Comparison of ENCODE assay signal across 8 mouse cellular contexts in genomic region chr1:60179376-60179775, GRCm38 (mm10). TPM values are rescaled to one million over a fixed set of nuclear protein-coding genes. Genes with fewer than 3 reads are reported as not detected.
A peak's percentile ranks its signal among the peaks of the same experiment; 100 is the strongest.
DNase-seq lines count a peak whose midpoint lies in the region; ATAC-seq and TF ChIP-seq lines count a peak whose summit lies in the region.

No protein-coding gene starts in this region.

- ATAC-seq in embryonic facial prominence, embryonic 15.5 days (ENCODE audit: insufficient number of reproducible peaks, low FRiP score, low TSS enrichment, low read depth) = no peak
- ATAC-seq in limb, embryonic 15.5 days (ENCODE audit: insufficient number of reproducible peaks, low FRiP score, low TSS enrichment, low read depth) = no peak

- H3K4me1 ChIP-seq in E14TG2a.4 (replicated peaks; ENCODE audit: low read depth, low read length) = peaks cover 22% of the 10 kb centered on the region
- 0 out of 2 replicates have a peak, but pooled peaks cover 3% of the 10 kb centered on the region for H3K4me1 ChIP-seq in embryonic facial prominence, embryonic 15.5 days
- peaks cover 8% of the 10 kb centered on the region for H3K4me1 ChIP-seq in limb, embryonic 15.5 days

- H3K27me3 ChIP-seq in E14TG2a.4 (ENCODE audit: insufficient read depth, low read length) = peaks cover 9% of the 10 kb centered on the region; the same call in 1 of the 2 replicates
- no peaks in the 10 kb centered on the region for H3K27me3 ChIP-seq in embryonic facial prominence, embryonic 15.5 days
- no peaks in the 10 kb centered on the region for H3K27me3 ChIP-seq in limb, embryonic 15.5 days

- no peak overlapping the region for H3K27ac ChIP-seq in embryonic facial prominence, embryonic 15.5 days (replicated peaks)
- H3K27ac ChIP-seq in limb, embryonic 15.5 days = no peak overlapping the region

- H3K36me3 ChIP-seq in E14TG2a.4 (ENCODE audit: insufficient read depth, low read length) = no peaks in the 10 kb centered on the region
- no peaks in the 10 kb centered on the region for H3K36me3 ChIP-seq in embryonic facial prominence, embryonic 15.5 days
- H3K36me3 ChIP-seq in limb, embryonic 15.5 days = no peaks in the 10 kb centered on the region

- no peaks in the 10 kb centered on the region for H3K9me3 ChIP-seq in E14TG2a.4 (ENCODE audit: low read length)
- H3K9me3 ChIP-seq in embryonic facial prominence, embryonic 15.5 days (replicated peaks) = no peaks in the 10 kb centered on the region
- no peaks in the 10 kb centered on the region for H3K9me3 ChIP-seq in limb, embryonic 15.5 days

- TF ChIP-seq CTCF in E14TG2a.4 (conservative IDR thresholded peaks at IDR 0.05; ENCODE audit: low read length) = no peak

- H3K9ac ChIP-seq in embryonic facial prominence, embryonic 15.5 days = no peak overlapping the region
- H3K9ac ChIP-seq in limb, embryonic 15.5 days = peak overlapping the region; percentile 11; the same call in 1 of the 2 replicates

- peak overlapping the region; percentile 90 for H3K4me3 ChIP-seq in E14TG2a.4 (replicated peaks; ENCODE audit: low read length)
- peak overlapping the region; percentile 94 for H3K4me3 ChIP-seq in embryonic facial prominence, embryonic 15.5 days (replicated peaks)
- H3K4me3 ChIP-seq in limb, embryonic 15.5 days = peak overlapping the region; percentile 95

- DNase-seq in heart, adult 11 months = peak; percentile 86
- no peak for DNase-seq in heart, adult 8-10 months (ENCODE audit: low spot score)
- DNase-seq in adrenal gland, postnatal 25 days = no peak
- DNase-seq in right cerebral cortex, postnatal 36 days (ENCODE audit: low spot score in 2 of 2) = no peak
- DNase-seq in layer of hippocampus, adult 9-11 months = no peak

- peak overlapping the region; percentile 53 for H3K4me2 ChIP-seq in embryonic facial prominence, embryonic 15.5 days (replicated peaks)
- peak overlapping the region; percentile 51 for H3K4me2 ChIP-seq in limb, embryonic 15.5 days

- WGBS in embryonic facial prominence, embryonic 15.5 days = 22% methylated on average over 4 of the region's 4 CpGs
- 24% methylated on average over 4 of the region's 4 CpGs for WGBS in limb, embryonic 15.5 days

RNA-seq across cellular contexts. Expression of gene Nbeal1, which starts 1.0 kb away (rescaled TPM):
- 10 to 100 TPM; 47.4 to 54.7 (median 52.1) TPM for total RNA-seq in heart, adult 8-10 months (2022)
- polyA plus RNA-seq in embryonic facial prominence, embryonic 15.5 days (2015; fragmentation: Nextera tagmentation; extraction: Ambion mirVana) = 5.4 and 5.9 TPM in 2 replicates
- 5.7 and 6.5 TPM in 2 replicates for polyA plus RNA-seq in limb, embryonic 15.5 days (2015; fragmentation: Nextera tagmentation; extraction: Ambion mirVana)
- total RNA-seq in adrenal gland, postnatal 25 days (2021) = 73.8 and 77.7 TPM in 2 replicates
